Mouse (Mus musculus) bone marrow, adult 2 months (tissue): ENCODE measurements around the gene Hoxa11. TPM values are rescaled to one million over a fixed set of nuclear protein-coding genes. Genes with fewer than 3 reads are reported as not detected.
A peak's percentile ranks its signal among the peaks of the same experiment; 100 is the strongest.

Experiments used
- H3K27ac ChIP-seq: fragments of 200-500 bp; 2 replicates; pipeline ENCODE4 v1.5.1; 2012; ENCODE audit warnings: low read depth, mild to moderate bottlenecking, control low read depth, inconsistent platforms, low read length; ENCODE audit not compliant: control insufficient read depth, poor library complexity, insufficient read depth
- H3K4me1 ChIP-seq: fragments of 200-500 bp; 2 replicates; pipeline ENCODE4 v1.6.1; 2011; ENCODE audit warnings: low read length; ENCODE audit not compliant: control insufficient read depth, insufficient read depth
- H3K4me3 ChIP-seq: fragments of 200-500 bp; replicated peaks from 2 replicates; pipeline ENCODE3; 2011; ENCODE audit warnings: mild to moderate bottlenecking, low read depth, low read length, control low read depth; ENCODE audit not compliant: control insufficient read depth
- CTCF ChIP-seq: fragments of 200-500 bp; IDR thresholded peaks from 2 replicates; pipeline ENCODE4 v1.5.1; 2011; ENCODE audit warnings: low read length, control low read depth; ENCODE audit not compliant: control insufficient read depth, insufficient read depth
- POLR2A ChIP-seq: fragments of 200-500 bp; IDR thresholded peaks from 2 replicates; pipeline ENCODE4 v1.6.1; 2011; ENCODE audit warnings: low read depth, mild to moderate bottlenecking, control low read depth, low read length, borderline replicate concordance; ENCODE audit not compliant: control insufficient read depth
- WGBS: fragments of 180-500 bp; shearing (Covaris S2); methylation state at CpG from one replicate; pipeline ENCODE4 v1.1.7; 2018; 5-methylcytosine and 5-hydroxymethylcytosine counted together
- polyA plus RNA-seq: library from polyadenylated mRNA; stranded (reverse); fragments of >200 nt; gene quantifications from 2 replicates; pipeline ENCODE4 v1.2.4, GENCODE M21; 2011; ENCODE audit warnings: low replicate concordance; ENCODE audit not compliant: missing spikeins, insufficient read depth, insufficient read length

Hoxa11 gene
- polyA plus RNA-seq, 1 experiment: not detected

DNA sequence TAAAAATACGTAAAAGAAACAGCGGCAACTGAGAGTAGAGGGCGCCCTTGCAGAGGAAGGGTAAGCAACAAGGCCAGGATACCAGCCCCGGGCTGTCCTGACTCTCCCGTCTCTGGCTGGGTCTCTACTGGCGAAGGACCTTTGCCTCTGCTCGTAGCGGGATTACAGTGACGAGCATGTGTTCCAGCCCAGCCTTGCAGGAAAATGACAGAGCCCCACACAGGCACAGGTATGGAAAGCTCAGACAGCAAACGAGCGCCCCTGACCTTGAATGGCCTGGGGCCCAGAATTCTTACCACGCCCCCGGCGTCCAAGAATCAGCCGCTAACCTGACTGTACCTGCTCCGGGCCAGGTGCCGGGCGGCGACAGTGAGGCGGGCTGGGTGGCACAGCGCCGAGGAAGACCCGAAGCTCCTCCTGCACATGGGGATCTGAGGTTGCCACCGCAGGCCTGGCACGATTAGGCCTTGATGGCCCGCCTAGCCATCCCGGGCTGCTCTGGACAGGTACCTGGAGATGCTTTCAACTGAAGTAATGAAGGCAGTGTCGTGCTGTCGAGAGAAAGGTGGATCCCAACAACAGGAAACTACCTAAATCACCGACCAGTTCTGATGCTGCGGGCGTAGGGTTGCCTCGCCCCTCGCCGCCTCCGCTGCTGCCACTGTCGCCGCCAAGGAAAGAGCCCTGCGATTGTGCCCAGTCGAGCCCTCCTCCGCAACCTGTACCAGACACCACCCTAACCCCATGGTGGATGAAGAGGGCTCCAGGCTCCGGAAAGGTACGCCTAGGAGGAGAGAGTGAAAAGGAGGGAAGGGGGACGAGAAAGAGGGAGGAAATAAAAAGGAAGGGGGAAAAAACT lies 15.8 kb downstream of the Hoxa11 start:
- H3K4me3 ChIP-seq: peak overlapping the region; percentile 44
- H3K4me1 ChIP-seq: no peaks in the 10 kb centered on the region
- WGBS: 1% methylated on average over 44 of the region's 44 CpGs
- peak overlapping the region; percentile 32; the same call in 1 of the 2 replicates for H3K27ac ChIP-seq
- no peak for TF ChIP-seq POLR2A
- TF ChIP-seq CTCF: no peak

DNA sequence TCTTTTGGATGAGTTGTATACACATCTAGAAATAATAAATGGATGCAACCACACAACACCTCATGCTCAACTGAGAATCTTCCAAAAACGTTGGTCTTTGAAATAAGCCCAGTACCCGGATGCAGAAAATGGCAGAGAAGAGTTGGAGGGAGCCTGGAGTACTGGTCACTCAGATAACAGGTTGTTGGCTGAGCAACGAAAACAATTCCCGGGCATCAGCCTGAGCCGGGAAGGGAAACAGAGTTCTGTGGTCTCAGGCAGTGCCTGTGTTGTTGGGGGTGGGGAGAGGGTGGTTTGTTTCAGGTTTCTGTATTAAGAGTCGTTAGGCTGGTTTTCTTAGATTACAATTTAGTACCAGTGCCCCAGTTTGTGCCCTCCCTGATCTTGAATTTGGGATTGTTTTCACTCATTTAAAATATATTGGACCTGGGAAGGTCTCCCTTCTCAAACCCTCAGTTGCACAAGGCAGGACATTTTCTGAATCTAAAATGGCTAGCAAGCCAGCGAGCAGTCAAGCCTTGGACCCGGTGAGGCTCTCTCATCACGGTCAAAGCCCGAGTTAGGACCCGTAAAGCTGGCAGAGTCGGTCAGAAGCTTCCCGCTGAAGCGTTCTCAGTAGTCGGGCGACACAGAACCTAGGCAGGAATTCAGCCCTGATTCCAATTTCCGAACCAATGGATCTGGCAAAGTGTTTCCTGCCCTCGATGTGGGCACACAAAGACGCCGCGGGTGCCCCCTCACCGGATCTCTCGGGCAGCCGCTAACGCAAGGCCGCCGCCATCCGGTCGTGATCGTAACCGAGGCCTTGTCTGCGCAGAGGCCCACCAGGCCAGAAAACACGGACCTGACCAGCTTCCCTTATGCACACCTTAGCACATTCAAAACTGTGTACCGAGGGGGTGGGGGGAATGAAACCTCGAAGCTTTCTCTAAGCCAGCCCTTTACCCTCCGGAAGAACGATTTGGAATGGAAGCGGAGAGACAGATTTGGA lies 16.8 kb downstream of the Hoxa11 start:
- peak overlapping the region; percentile 21 for H3K4me3 ChIP-seq
- WGBS: 2% methylated on average over 38 of the region's 38 CpGs
- H3K27ac ChIP-seq: peak overlapping the region; percentile 50; the same call in 1 of the 2 replicates
- TF ChIP-seq CTCF (no peak), POLR2A (0 out of 2 replicates have a peak, but pooled peaks have one; percentile 10)
- H3K4me1 ChIP-seq: no peaks in the 10 kb centered on the region

DNA sequence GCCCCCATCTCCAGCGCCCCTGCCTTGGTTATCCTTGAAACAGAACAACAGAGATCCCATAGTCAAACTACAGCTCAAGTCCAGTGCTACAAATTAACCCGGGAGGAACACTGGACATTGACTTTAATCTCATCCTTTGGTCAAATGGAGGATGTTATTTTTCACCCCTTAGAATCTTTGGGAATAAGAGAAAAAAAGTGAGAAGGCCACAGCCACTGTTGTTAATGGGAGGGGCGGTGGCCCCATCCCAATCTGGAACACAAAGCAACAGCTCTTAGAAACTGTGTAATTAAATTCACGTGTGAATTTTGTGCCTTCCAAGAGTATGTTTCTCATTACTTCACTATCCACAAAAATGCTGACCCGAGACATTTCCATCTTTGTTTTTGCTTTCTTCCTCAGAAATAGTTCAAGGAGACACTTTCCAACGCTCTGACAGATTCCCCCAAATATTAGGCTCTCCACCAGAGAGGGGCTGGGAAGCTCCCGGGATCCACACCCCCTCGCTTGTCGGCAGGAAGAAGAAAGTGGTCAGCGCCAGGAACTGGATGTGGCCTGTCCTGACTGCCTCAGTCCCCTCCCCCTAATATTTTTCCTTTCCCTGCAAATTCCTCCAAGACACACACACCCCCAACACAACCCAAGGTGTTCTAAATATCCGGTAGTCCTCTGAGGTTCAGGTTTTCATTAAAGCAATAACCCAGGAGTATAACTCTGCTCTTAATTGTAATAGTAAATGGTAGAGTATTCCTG lies 18.0 kb downstream of the Hoxa11 start:
- Histone ChIP-seq H3K4me3 (no peak overlapping the region), H3K4me1 (no peaks in the 10 kb centered on the region), H3K27ac (no peak overlapping the region)
- 26% methylated on average over 11 of the region's 11 CpGs for WGBS
- TF ChIP-seq CTCF: no peak
- no peak for TF ChIP-seq POLR2A

DNA sequence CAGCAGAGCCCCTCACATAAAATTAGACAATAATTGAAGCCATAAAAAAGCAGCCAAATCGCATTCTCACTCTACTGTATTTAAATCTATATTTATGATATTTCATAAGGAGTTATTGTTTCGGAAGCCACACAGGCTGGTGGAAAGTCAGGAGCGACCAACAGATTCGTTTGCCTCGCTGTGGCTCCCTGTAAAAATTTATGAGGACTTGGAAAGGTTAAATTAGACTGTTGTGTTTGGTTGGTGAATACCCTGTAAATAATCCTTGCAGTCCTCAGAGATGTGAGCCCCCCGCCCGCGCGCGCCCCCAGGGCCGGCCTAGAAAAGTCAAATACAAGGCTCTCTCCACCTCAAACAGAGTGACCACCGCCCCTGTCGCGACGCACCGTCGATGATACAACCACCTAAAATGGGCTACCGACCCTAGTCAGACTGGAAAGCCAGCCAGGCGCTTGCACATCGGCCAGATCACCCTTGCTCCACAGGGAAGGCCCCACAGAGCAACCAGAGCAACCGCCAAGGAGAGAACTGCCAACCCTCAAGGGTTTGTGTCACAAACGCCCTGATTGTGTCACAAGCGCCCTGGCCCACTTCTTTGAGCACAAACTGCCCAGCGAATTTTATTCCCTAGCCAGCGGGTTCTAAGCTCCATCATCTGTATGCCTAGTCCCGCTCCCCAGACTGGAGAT lies 18.9 kb downstream of the Hoxa11 start:
- TF ChIP-seq POLR2A (no peak), CTCF (no peak)
- Histone ChIP-seq H3K4me1 (no peaks in the 10 kb centered on the region), H3K27ac (no peak overlapping the region), H3K4me3 (no peak overlapping the region)
- WGBS: 3% methylated on average over 26 of the region's 26 CpGs

DNA sequence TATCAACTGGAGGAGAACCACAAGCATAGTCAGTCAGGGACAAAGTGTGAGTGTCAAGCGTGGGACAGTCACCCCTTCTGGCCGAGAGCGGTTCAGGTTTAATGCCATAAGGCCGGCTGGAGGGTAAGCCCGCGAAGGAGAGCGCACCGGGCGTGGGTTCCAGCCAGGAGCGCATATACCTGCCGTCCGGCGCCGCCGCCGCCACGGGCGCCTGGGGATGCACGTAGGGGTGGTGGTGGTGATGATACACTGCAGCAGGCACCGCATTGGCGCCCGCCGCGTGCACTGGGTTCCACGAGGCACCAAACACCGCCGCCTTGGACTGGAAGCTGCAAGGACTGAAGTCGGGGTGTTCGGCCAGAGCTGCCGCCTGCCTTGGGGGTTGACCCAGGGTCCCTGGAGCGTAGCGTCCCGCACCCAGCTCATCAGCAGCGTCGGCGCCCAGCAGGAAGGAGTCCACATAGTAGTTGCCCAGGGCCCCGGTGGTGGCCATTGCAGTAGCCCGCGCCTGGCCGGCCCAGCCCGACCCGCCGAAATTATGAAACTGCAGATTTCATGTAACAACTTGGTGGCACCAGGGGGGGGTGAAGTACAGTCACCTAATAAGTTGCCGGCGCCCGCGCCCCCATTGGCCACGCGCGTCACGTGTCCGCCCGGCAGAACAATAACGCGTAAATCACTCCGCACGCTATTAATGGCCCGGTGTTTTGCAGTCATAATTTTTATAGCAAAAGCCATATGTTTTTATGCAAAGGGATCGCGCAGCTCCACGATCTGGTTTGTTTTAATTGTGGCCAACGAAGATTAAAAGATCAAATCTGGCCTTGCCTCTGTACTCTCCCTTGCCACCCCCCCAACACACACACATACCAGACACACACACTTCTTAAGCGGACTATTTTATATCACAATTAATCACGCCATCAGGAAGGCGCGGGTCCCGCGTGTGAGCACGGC lies 19.7 kb downstream of the Hoxa11 start:
- no peak for TF ChIP-seq CTCF
- TF ChIP-seq POLR2A: no peak
- Histone ChIP-seq H3K27ac (peak overlapping the region; percentile 59), H3K4me1 (no peaks in the 10 kb centered on the region), H3K4me3 (peak overlapping the region; percentile 34)
- under 1% methylated on average over 69 of the region's 69 CpGs for WGBS

DNA sequence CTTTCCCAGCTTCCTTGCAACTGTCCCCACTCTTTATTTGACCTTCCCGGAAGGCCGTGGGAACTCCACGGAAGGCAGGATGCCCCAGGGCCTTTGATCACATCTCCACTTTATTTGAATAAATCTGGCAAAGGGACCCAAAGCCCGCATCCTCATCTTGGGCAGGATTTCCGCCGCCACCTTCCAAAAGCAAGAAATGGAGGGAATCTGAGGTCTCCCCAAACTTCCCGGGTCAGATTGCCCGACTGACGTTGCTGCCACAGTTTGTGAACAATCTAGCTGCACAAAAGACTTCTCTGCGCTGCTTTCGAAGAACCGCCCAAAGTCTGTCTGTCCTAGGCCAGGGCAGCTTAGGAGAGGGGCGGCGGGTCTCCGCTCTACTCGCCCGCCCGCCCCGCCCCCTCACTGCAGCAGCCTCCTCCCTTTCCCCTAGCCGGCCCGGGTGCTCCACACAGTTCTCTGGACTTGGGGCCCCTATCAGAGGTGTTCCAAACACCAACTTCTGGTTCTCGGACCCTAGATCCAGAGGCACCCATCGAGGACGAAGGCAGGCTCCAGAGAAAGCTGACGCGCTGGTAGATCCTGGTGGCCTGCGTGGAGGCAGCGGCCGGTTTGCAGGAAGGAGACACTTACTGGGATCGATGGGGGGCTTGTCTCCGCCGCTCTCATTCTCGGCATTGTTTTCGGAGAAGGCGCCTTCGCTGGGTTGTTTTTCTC lies 20.6 kb downstream of the Hoxa11 start:
- WGBS: under 1% methylated on average over 36 of the region's 36 CpGs
- H3K4me3 ChIP-seq: peak overlapping the region; percentile 34
- no peak overlapping the region for H3K27ac ChIP-seq

More for the DNA sequence above, 20.6 kb downstream of the Hoxa11 start:
- no peaks in the 10 kb centered on the region for H3K4me1 ChIP-seq
- TF ChIP-seq POLR2A (no peak), CTCF (no peak)
